Comparison of ENCODE assay signal across 21 mouse cellular contexts in genomic region chr1:183275763-183276162, GRCm38 (mm10). TPM values are rescaled to one million over a fixed set of nuclear protein-coding genes. Genes with fewer than 3 reads are reported as not detected.
DNase-seq lines count a peak whose midpoint lies in the region; ATAC-seq and TF ChIP-seq lines count a peak whose summit lies in the region.
"Had no signal": no experiment of that assay in that cellular context is flagged by ENCODE, and none has a peak within 500 bp of the region (broad histone marks: within the 10 kb centered on the region; RNA-seq: fewer than 3 reads in every experiment).

No protein-coding gene starts in this region.

- ATAC-seq in midbrain, embryonic 11.5 days (ENCODE audit: low FRiP score), result no peak
- no peak for ATAC-seq in midbrain, postnatal 0 days (ENCODE audit: low FRiP score)
- ATAC-seq in monocyte, adult 5-6 weeks (replicated peaks; ENCODE audit: insufficient number of reproducible peaks, low FRiP score, low TSS enrichment, poor library complexity, severe bottlenecking), result 0 out of 2 replicates have a peak, but pooled peaks have one; percentile 18
- ATAC-seq in erythroid progenitor cell, adult 5-6 weeks (replicated peaks; ENCODE audit: low FRiP score, poor library complexity, severe bottlenecking), result no peak
- ATAC-seq: activated CD4-positive, CD25-positive, alpha-beta regulatory T cell, adult 4 months; forebrain, embryonic 13.5 days; forebrain, embryonic 15.5 days; forebrain, postnatal 0 days; Patski had no signal

- H3K4me2 ChIP-seq in midbrain, embryonic 11.5 days, result no peak overlapping the region
- no peak overlapping the region for H3K4me2 ChIP-seq in midbrain, postnatal 0 days (ENCODE audit: low read depth, low read length, poor library complexity, severe bottlenecking)
- H3K4me2 ChIP-seq: embryonic facial prominence, embryonic 12.5 days; forebrain, embryonic 13.5 days; forebrain, embryonic 15.5 days had no signal

- no peaks in the 10 kb centered on the region for H3K4me1 ChIP-seq in midbrain, embryonic 11.5 days (ENCODE audit: control insufficient read depth, insufficient read depth, low read length)
- no peaks in the 10 kb centered on the region for H3K4me1 ChIP-seq in midbrain, postnatal 0 days (ENCODE audit: insufficient read depth, low read length)
- H3K4me1 ChIP-seq: embryonic facial prominence, embryonic 12.5 days; forebrain, embryonic 10.5 days; forebrain, embryonic 13.5 days; forebrain, embryonic 15.5 days had no signal

- WGBS in midbrain, embryonic 11.5 days, result 84% methylated on average over 5 of the region's 5 CpGs
- 87% methylated on average over 5 of the region's 5 CpGs for WGBS in midbrain, postnatal 0 days

- H3K36me3 ChIP-seq in midbrain, embryonic 11.5 days (ENCODE audit: control insufficient read depth, insufficient read depth, low read length), result no peaks in the 10 kb centered on the region; the same call in none of the 2 replicates
- H3K36me3 ChIP-seq in midbrain, postnatal 0 days (ENCODE audit: insufficient read depth, low read length), result peaks cover 9% of the 10 kb centered on the region

- peak; percentile 72 for DNase-seq in midbrain, embryonic 11.5 days (ENCODE audit: low spot score, missing footprints)
- DNase-seq in midbrain, postnatal 0 days (ENCODE audit: low spot score), result no peak
- no peak for DNase-seq in kidney, postnatal 14 days
- DNase-seq: adrenal gland, adult 8-10 months; adrenal gland, postnatal 14 days; adrenal gland, postnatal 36 days; cerebellum, adult 11-12 months; cerebellum, adult 2 months; cerebellum, adult 9-10 months; cerebellum, postnatal 10 days; cerebellum, postnatal 25 days; forebrain, postnatal 0 days had no signal

- no peak overlapping the region for H3K4me3 ChIP-seq in midbrain, embryonic 11.5 days (ENCODE audit: low read depth, low read length)
- H3K4me3 ChIP-seq in midbrain, postnatal 0 days (ENCODE audit: low read depth, low read length), result no peak overlapping the region
- H3K4me3 ChIP-seq: embryonic facial prominence, embryonic 10.5 days; embryonic facial prominence, embryonic 12.5 days; forebrain, embryonic 10.5 days; forebrain, embryonic 13.5 days; forebrain, embryonic 15.5 days had no signal

- H3K9me3 ChIP-seq in midbrain, embryonic 11.5 days (ENCODE audit: control insufficient read depth, low read length), result no peaks in the 10 kb centered on the region
- H3K9me3 ChIP-seq in midbrain, postnatal 0 days (ENCODE audit: low read length), result no peaks in the 10 kb centered on the region
- H3K9me3 ChIP-seq: embryonic facial prominence, embryonic 10.5 days; embryonic facial prominence, embryonic 12.5 days; forebrain, embryonic 10.5 days; forebrain, embryonic 13.5 days; forebrain, embryonic 15.5 days had no signal

- TF ChIP-seq CTCF in midbrain, postnatal 0 days (IDR thresholded peaks at IDR 0.05), result no peak

- H3K27me3 ChIP-seq in midbrain, embryonic 11.5 days (ENCODE audit: control insufficient read depth, insufficient read depth, low read length), result no peaks in the 10 kb centered on the region
- no peaks in the 10 kb centered on the region for H3K27me3 ChIP-seq in midbrain, postnatal 0 days (ENCODE audit: insufficient read depth, low read length)
- H3K27me3 ChIP-seq: embryonic facial prominence, embryonic 12.5 days; forebrain, embryonic 13.5 days; forebrain, embryonic 15.5 days; Patski had no signal

- no peak overlapping the region for H3K27ac ChIP-seq in midbrain, embryonic 11.5 days (ENCODE audit: low read depth, low read length)
- H3K27ac ChIP-seq in midbrain, postnatal 0 days (ENCODE audit: low read depth, low read length), result no peak overlapping the region
- H3K27ac ChIP-seq: embryonic facial prominence, embryonic 10.5 days; embryonic facial prominence, embryonic 12.5 days; forebrain, embryonic 10.5 days; forebrain, embryonic 13.5 days; forebrain, embryonic 15.5 days had no signal

- no peak overlapping the region for H3K9ac ChIP-seq in midbrain, embryonic 11.5 days (ENCODE audit: low read length)
- no peak overlapping the region for H3K9ac ChIP-seq in midbrain, postnatal 0 days (replicated peaks; ENCODE audit: low read length, poor library complexity, severe bottlenecking)
- H3K9ac ChIP-seq: embryonic facial prominence, embryonic 12.5 days; forebrain, embryonic 13.5 days; forebrain, embryonic 15.5 days; forebrain, postnatal 0 days had no signal

RNA-seq across cellular contexts. Expression of gene Aida, which starts 20.6 kb away (rescaled TPM):
- 32.9 and 37.8 TPM in 2 replicates for polyA plus RNA-seq in midbrain, embryonic 11.5 days (2014; fragmentation: Nextera tagmentation; extraction: Ambion mirVana)
- total RNA-seq in midbrain, postnatal 0 days (2014; rRNA removed), result 64.5 TPM in 2 replicates
- 40.0 and 44.8 TPM in 2 replicates for polyA plus RNA-seq in midbrain, postnatal 0 days (2015; fragmentation: Nextera tagmentation; extraction: Ambion mirVana)
- 84.3 to 93.7 TPM (median 84.8 TPM) in 3 replicates for total RNA-seq in monocyte, adult 5-6 weeks (2017)
- 40.7 and 75.9 TPM in 2 replicates for total RNA-seq in erythroid progenitor cell, adult 5-6 weeks (2015; ENCODE audit: low replicate concordance)
- 90.7 and 92.3 TPM in 2 replicates for total RNA-seq in erythroid progenitor cell, adult 5-6 weeks (2017; ENCODE audit: low replicate concordance)

RNA-seq across cellular contexts. Expression of gene Brox, which starts 21.3 kb away (rescaled TPM):
- polyA plus RNA-seq in midbrain, embryonic 11.5 days (2014; fragmentation: Nextera tagmentation; extraction: Ambion mirVana), result 64.6 and 81.3 TPM in 2 replicates
- total RNA-seq in midbrain, postnatal 0 days (2014; rRNA removed), result 120 and 127 TPM in 2 replicates
- 88.5 and 89.1 TPM in 2 replicates for polyA plus RNA-seq in midbrain, postnatal 0 days (2015; fragmentation: Nextera tagmentation; extraction: Ambion mirVana)
- total RNA-seq in monocyte, adult 5-6 weeks (2017), result 67.0 to 80.6 TPM (median 72.1 TPM) in 3 replicates
- total RNA-seq in erythroid progenitor cell, adult 5-6 weeks (2015; ENCODE audit: low replicate concordance), result 32.7 and 42.5 TPM in 2 replicates
- total RNA-seq in erythroid progenitor cell, adult 5-6 weeks (2017; ENCODE audit: low replicate concordance), result 82.6 and 82.8 TPM in 2 replicates

RNA-seq across cellular contexts. Expression of gene Disp1, which starts 54.4 kb away (rescaled TPM):
- 8.8 and 9.3 TPM in 2 replicates for polyA plus RNA-seq in midbrain, embryonic 11.5 days (2014; fragmentation: Nextera tagmentation; extraction: Ambion mirVana)
- total RNA-seq in midbrain, postnatal 0 days (2014; rRNA removed), result 12.3 and 14.1 TPM in 2 replicates
- 7.6 TPM in 2 replicates for polyA plus RNA-seq in midbrain, postnatal 0 days (2015; fragmentation: Nextera tagmentation; extraction: Ambion mirVana)
- total RNA-seq in monocyte, adult 5-6 weeks (2017), result 3.6 to 12.6 TPM (median 6.5 TPM) in 3 replicates
- total RNA-seq in erythroid progenitor cell, adult 5-6 weeks (2015; ENCODE audit: low replicate concordance), result 2.1 and 8.6 TPM in 2 replicates
- 0.39 and 6.7 TPM in 2 replicates for total RNA-seq in erythroid progenitor cell, adult 5-6 weeks (2017; ENCODE audit: low replicate concordance)
